ENCODE assay signal across 22 mouse cellular contexts in the genomic region with DNA sequence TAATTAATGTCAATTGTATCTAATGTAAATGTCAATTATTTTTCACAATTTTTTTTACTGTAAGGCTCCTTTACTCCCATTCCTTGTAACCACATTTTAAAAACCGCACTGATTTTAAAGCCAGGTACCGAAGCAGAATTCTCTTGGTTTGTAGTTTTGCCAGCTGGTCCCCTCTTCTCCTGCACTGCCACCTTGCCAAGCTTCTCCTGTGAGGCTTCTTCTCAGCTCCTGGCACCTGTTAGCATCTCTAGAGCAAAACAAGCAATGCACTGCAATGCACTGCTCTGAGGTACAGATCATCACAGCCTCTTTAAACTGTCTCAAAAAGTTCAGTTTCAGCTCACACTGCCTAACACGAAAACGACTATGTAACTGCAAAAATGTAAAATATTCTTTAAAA.
DNase-seq lines count a peak whose midpoint lies in the region; ATAC-seq lines count a peak whose summit lies in the region.
"Had no signal": no experiment of that assay in that cellular context is flagged by ENCODE, and none has a peak within 500 bp of the region (broad histone marks: within the 10 kb centered on the region; RNA-seq: fewer than 3 reads in every experiment).

No protein-coding gene starts in this region.

- ATAC-seq in megakaryocyte-erythroid progenitor cell, adult 5-6 weeks (replicated peaks; ENCODE audit: low FRiP score, low TSS enrichment, poor library complexity, severe bottlenecking): no peak
- ATAC-seq: forebrain, embryonic 13.5 days; forebrain, embryonic 16.5 days; hindbrain, embryonic 16.5 days; intestine, embryonic 15.5 days had no signal

- DNase-seq in cerebellum, adult 11-12 months: peak; percentile 39
- DNase-seq in cerebellum, postnatal 4 days (ENCODE audit: low spot score in 2 of 2): no peak
- peak; percentile 15 for DNase-seq in cerebellum, adult 8-10 months
- peak; percentile 28 to 32 for DNase-seq in cerebellum, postnatal 10 days
- peak; percentile 33 to 46 for DNase-seq in cerebellum, postnatal 36 days
- DNase-seq in kidney, adult 11 months: no peak
- no peak for DNase-seq in layer of hippocampus, adult 8-10 months (ENCODE audit: low spot score in 2 of 2)
- DNase-seq: adrenal gland, adult 2 months; adrenal gland, postnatal 14 days; B cell, adult 2 months; gastrocnemius, adult 2 months; gastrocnemius, postnatal 25 days; heart, adult 18-20 months; heart, postnatal 10 days; heart, postnatal 36 days; kidney, adult 18-20 months; kidney, adult 9 months had no signal

Comparison
In these comparisons a context has a peak if more than half of its experiments do, and no peak if none do; other contexts are left out.
1. DNase-seq: peak in cerebellum, adult 11-12 months (single experiment), cerebellum, adult 8-10 months (single experiment), cerebellum, postnatal 10 days (2 of 2) and cerebellum, postnatal 36 days (2 of 2); none in cerebellum, postnatal 4 days (0 of 2), kidney, adult 11 months (single experiment) and layer of hippocampus, adult 8-10 months (0 of 2).